Mouse (Mus musculus): ENCODE measurements around the gene Dkk3. TPM values are rescaled to one million over a fixed set of nuclear protein-coding genes. Genes with fewer than 3 reads are reported as not detected.

Gene Dkk3
- polyA plus RNA-seq, 1 experiment: 9.6 TPM

- Histone ChIP-seq H3K4me3 (ENCODE audit: low read depth, low read length) (no peak overlapping the region), H3K4me1 (ENCODE audit: control insufficient read depth, insufficient read depth, insufficient read length, low read length) (no peaks in the 10 kb centered on the region), H3K36me3 (ENCODE audit: control insufficient read depth, insufficient read depth, low read length) (no peaks in the 10 kb centered on the region), H3K27me3 (ENCODE audit: control insufficient read depth, insufficient read depth, low read length) (no peaks in the 10 kb centered on the region), H3K27ac (ENCODE audit: insufficient read depth, low read depth, low read length) (no peak overlapping the region)
- TF ChIP-seq CTCF (IDR thresholded peaks at IDR 0.05; ENCODE audit: extremely low read depth, insufficient read length, insufficient replicate concordance, low read depth, low read length) (no peak), POLR2A (IDR thresholded peaks at IDR 0.05; ENCODE audit: low read depth, low read length) (no peak)
- WGBS: 85% methylated on average over 5 of the region's 5 CpGs
Measured at GRCm38 (mm10) chr7:112123612-112124011, 35.2 kb downstream of the Dkk3 start.

DNA sequence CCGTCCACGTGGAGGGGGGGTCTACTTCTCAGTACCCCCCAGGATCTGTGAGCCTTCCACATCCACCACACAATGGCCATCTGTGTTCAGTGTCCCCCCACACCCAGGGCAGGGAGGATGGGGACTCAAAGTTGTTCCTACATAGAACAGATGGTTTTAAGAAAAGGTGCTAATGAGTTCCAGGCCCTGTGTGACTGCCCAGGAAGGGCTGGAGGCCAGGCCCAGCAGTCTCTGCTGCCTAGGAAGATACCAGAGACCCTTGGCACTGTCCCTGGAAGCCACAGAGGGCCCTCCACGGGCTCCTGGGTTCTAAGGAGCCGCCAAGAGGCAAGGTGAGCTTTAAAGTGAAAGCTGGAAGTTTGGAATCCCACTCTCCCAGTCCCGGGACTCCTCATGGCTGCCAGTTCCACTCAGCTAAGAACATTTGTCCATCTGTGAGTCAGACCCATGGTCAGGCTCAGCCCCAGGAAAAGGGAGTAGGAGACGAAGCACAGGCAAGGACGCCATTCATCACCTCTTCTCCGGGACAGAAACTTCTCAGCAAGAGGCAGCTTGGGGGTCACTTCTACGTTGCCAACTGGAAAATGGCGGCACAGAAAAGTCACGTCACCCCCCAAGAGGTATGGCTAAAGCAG is 36.9 kb downstream of the Dkk3 start:
- H3K36me3 ChIP-seq (ENCODE audit: control insufficient read depth, insufficient read depth, low read length): no peaks in the 10 kb centered on the region
- TF ChIP-seq POLR2A (IDR thresholded peaks at IDR 0.05; ENCODE audit: low read depth, low read length) (no peak), CTCF (IDR thresholded peaks at IDR 0.05; ENCODE audit: extremely low read depth, insufficient read length, insufficient replicate concordance, low read depth, low read length) (no peak)
- 82% methylated on average over 11 of the region's 11 CpGs for WGBS

DNA sequence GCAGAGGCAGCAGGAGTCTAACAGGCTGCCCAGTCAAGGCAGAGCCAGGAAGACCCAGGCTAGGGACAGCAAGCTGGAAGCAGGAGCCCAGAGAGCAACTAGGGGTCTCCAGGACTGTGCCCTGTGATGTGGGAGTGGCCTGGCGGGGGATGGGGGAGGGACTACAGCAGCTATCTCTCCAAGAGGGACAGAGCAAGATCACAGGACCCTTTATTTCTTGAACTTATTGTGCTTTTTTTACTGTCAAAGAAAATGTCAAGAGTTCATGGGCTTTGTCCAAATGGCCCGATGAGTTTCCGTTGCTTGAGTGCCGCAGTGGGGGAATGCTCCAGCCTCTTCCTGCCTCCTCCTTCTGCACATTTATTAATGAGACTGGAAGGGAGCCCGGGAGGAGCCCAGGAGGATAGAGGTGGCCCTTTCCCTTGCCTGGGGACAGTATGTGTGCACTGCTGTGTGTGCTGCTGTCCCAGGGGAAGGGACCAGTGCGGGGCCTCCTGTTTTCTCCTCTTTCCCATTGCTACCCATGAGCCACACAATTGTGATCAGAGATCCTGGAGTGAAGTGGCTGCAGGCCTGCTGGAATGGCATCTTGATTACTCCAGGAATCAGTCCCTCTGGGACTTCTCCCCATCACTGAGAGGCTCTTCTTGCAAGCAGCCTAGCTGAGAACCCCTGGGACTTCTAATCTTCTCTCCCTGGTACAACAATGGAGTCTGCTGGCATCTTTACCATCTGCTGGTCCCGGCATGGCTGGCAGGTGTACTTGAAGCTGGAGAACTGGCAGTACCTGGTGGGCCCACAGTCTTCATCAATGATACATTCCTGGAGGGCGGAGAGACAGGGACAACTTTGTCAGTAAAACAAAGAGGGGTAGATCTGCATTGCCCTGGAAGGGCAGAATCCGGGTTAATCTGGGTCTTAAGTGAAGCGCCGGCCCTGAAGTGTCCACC is 37.7 kb downstream of the Dkk3 start:
- Histone ChIP-seq H3K27ac (ENCODE audit: insufficient read depth, low read depth, low read length) (no peak overlapping the region), H3K4me1 (ENCODE audit: control insufficient read depth, insufficient read depth, insufficient read length, low read length) (no peaks in the 10 kb centered on the region), H3K4me3 (ENCODE audit: low read depth, low read length) (no peak overlapping the region), H3K27me3 (ENCODE audit: control insufficient read depth, insufficient read depth, low read length) (no peaks in the 10 kb centered on the region), H3K36me3 (ENCODE audit: control insufficient read depth, insufficient read depth, low read length) (no peaks in the 10 kb centered on the region)
- 78% methylated on average over 11 of the region's 11 CpGs for WGBS
- TF ChIP-seq POLR2A (IDR thresholded peaks at IDR 0.05; ENCODE audit: low read depth, low read length) (no peak), CTCF (IDR thresholded peaks at IDR 0.05; ENCODE audit: extremely low read depth, insufficient read length, insufficient replicate concordance, low read depth, low read length) (no peak)

More for the DNA sequence above, 36.9 kb downstream of the Dkk3 start:
- H3K4me1 ChIP-seq (ENCODE audit: control insufficient read depth, insufficient read depth, insufficient read length, low read length): no peaks in the 10 kb centered on the region
- H3K27me3 ChIP-seq (ENCODE audit: control insufficient read depth, insufficient read depth, low read length): no peaks in the 10 kb centered on the region
- H3K27ac ChIP-seq (ENCODE audit: insufficient read depth, low read depth, low read length): no peak overlapping the region
- no peak overlapping the region for H3K4me3 ChIP-seq (ENCODE audit: low read depth, low read length)

DNA sequence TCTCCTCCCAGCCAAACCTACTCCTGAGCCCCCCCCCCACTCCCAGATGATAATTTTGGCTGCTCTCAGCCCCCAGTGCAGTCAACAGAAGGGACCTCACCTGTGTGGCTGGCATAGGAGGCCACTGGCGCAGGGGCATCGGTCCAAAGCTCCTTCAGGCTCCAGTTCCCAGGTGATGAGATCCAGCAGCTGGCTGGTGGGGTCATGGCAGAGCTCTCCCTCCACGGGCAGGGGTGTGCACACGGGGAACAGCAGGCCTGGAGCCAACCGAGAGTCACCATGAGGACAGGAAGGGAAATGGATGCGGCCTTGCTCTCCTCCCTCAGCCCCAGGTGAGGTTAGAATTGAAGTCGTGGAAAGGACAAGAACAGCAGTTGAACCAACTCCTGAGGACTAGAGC is 39.6 kb downstream of the Dkk3 start:
- no peaks in the 10 kb centered on the region for H3K4me1 ChIP-seq (ENCODE audit: control insufficient read depth, insufficient read depth, insufficient read length, low read length)
- no peaks in the 10 kb centered on the region for H3K27me3 ChIP-seq (ENCODE audit: control insufficient read depth, insufficient read depth, low read length)
- no peak overlapping the region for H3K27ac ChIP-seq (ENCODE audit: insufficient read depth, low read depth, low read length)
- no peak overlapping the region for H3K4me3 ChIP-seq (ENCODE audit: low read depth, low read length)
- H3K36me3 ChIP-seq (ENCODE audit: control insufficient read depth, insufficient read depth, low read length): no peaks in the 10 kb centered on the region
- TF ChIP-seq POLR2A (IDR thresholded peaks at IDR 0.05; ENCODE audit: low read depth, low read length) (no peak), CTCF (IDR thresholded peaks at IDR 0.05; ENCODE audit: extremely low read depth, insufficient read length, insufficient replicate concordance, low read depth, low read length) (no peak)
- WGBS: 79% methylated on average over 7 of the region's 7 CpGs

DNA sequence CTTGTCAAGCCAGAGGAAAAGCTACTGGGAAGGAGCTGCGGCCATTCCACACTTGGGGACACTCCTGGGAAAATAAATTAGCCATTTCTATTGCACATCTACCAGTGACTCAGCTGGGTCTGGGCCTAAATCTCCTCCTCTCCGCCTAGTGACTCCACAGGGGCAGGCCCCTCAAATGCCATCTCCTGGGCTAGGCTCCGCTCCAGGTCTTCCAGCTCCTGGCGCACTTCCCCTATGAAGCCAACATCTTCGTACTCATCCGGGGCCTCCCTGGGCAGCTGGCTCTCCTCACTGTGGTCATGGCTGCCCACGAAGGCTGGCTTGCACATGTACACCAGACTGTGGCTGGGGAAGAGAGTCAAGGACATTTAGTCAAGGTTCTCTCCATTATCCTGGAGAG is 40.8 kb downstream of the Dkk3 start:
- no peaks in the 10 kb centered on the region for H3K36me3 ChIP-seq (ENCODE audit: control insufficient read depth, insufficient read depth, low read length)
- no peak overlapping the region for H3K4me3 ChIP-seq (ENCODE audit: low read depth, low read length)
- no peak overlapping the region for H3K27ac ChIP-seq (ENCODE audit: insufficient read depth, low read depth, low read length)
- H3K4me1 ChIP-seq (ENCODE audit: control insufficient read depth, insufficient read depth, insufficient read length, low read length): no peaks in the 10 kb centered on the region
- no peaks in the 10 kb centered on the region for H3K27me3 ChIP-seq (ENCODE audit: control insufficient read depth, insufficient read depth, low read length)
- no peak for TF ChIP-seq CTCF (IDR thresholded peaks at IDR 0.05; ENCODE audit: extremely low read depth, insufficient read length, insufficient replicate concordance, low read depth, low read length)
- no peak for TF ChIP-seq POLR2A (IDR thresholded peaks at IDR 0.05; ENCODE audit: low read depth, low read length)
- WGBS: 92% methylated on average over 7 of the region's 7 CpGs

- no peak overlapping the region for H3K27ac ChIP-seq (ENCODE audit: insufficient read depth, low read depth, low read length)
- H3K4me1 ChIP-seq (ENCODE audit: control insufficient read depth, insufficient read depth, insufficient read length, low read length): no peaks in the 10 kb centered on the region
- H3K4me3 ChIP-seq (ENCODE audit: low read depth, low read length): no peak overlapping the region
- TF ChIP-seq POLR2A (IDR thresholded peaks at IDR 0.05; ENCODE audit: low read depth, low read length) (no peak), CTCF (IDR thresholded peaks at IDR 0.05; ENCODE audit: extremely low read depth, insufficient read length, insufficient replicate concordance, low read depth, low read length) (no peak)
- no peaks in the 10 kb centered on the region for H3K27me3 ChIP-seq (ENCODE audit: control insufficient read depth, insufficient read depth, low read length)
- 86% methylated on average over 7 of the region's 7 CpGs for WGBS
- no peaks in the 10 kb centered on the region for H3K36me3 ChIP-seq (ENCODE audit: control insufficient read depth, insufficient read depth, low read length)
Measured at GRCm38 (mm10) chr7:112117501-112117900, 41.4 kb downstream of the Dkk3 start.

Measured in small intestine, adult 2 months (tissue).